Mouse (Mus musculus): ENCODE measurements around the gene Acot11.

- TF ChIP-seq CTCF (IDR thresholded peaks at IDR 0.05; ENCODE audit: insufficient read depth, low read depth, low read length) (no peak), POLR2A (IDR thresholded peaks at IDR 0.05; ENCODE audit: insufficient read depth, low read depth, low read length) (no peak)
Observed at GRCm38 (mm10) chr4:106798908-106799546, 5.8 kb downstream of the Acot11 start.
